Mouse (Mus musculus) myocyte (in vitro differentiated cells): ENCODE data around the gene 4921536K21Rik. TPM values are rescaled to one million over a fixed set of nuclear protein-coding genes. Genes with fewer than 3 reads are reported as not detected.

ENCODE experiments used
- H3K27me3 ChIP-seq: one replicate; pipeline ENCODE4 v1.6.1; 2011; ENCODE audit not compliant: control insufficient read depth, insufficient read depth, insufficient read length
- H3K36me3 ChIP-seq: one replicate; pipeline ENCODE4 v1.6.1; 2011; ENCODE audit not compliant: control insufficient read depth, insufficient read depth
- H3K4me2 ChIP-seq: one replicate; pipeline ENCODE4 v1.6.1; 2011; ENCODE audit warnings: low read depth, control low read depth
- H3K4me3 ChIP-seq: one replicate; pipeline ENCODE4 v1.5.1; 2011; ENCODE audit warnings: mild to moderate bottlenecking, control low read depth, moderate library complexity
- H3K79me2 ChIP-seq: one replicate; pipeline ENCODE4 v1.6.1; 2011; ENCODE audit not compliant: control insufficient read depth, insufficient read depth
- H3ac ChIP-seq: one replicate; pipeline ENCODE4 v1.6.1; 2011; ENCODE audit not compliant: control insufficient read depth, insufficient read length
- E2F4 ChIP-seq: IDR thresholded peaks from one replicate; pipeline ENCODE4 v1.6.1; 2011; ENCODE audit warnings: mild to moderate bottlenecking, control low read depth, moderate library complexity; ENCODE audit not compliant: insufficient read depth
- MAX ChIP-seq: IDR thresholded peaks from one replicate; pipeline ENCODE4 v1.6.1; 2011; ENCODE audit warnings: low read depth, mild to moderate bottlenecking, control low read depth
- SRF ChIP-seq: IDR thresholded peaks from one replicate; pipeline ENCODE4 v1.6.1; 2011; ENCODE audit warnings: low read depth; ENCODE audit not compliant: control insufficient read depth, insufficient read length
- TCF12 ChIP-seq: IDR thresholded peaks from one replicate; pipeline ENCODE4 v1.6.1; 2011; ENCODE audit warnings: mild to moderate bottlenecking, control low read depth; ENCODE audit not compliant: poor library complexity, insufficient read depth, severe bottlenecking
- TCF3 ChIP-seq: IDR thresholded peaks from one replicate; pipeline ENCODE4 v1.6.1; 2011; ENCODE audit warnings: low read depth, control low read depth; ENCODE audit not compliant: insufficient read length
- USF1 ChIP-seq: IDR thresholded peaks from one replicate; pipeline ENCODE4 v1.6.1; 2011; ENCODE audit warnings: low read depth, mild to moderate bottlenecking, control low read depth, moderate library complexity
- polyA plus RNA-seq: library from polyadenylated mRNA; unstranded; fragments of >200 nt; fragmentation: generic; extraction: Trizol; gene quantifications from one replicate; pipeline ENCODE4 v1.2.1, GENCODE M21; 2012; ENCODE audit warnings: missing spikeins

Gene 4921536K21Rik
- polyA plus RNA-seq, 1 experiment = 1.3 TPM

GRCm38 (mm10) chr11:3843943-3844734, 50.8 kb downstream of the 4921536K21Rik start:
- Histone ChIP-seq H3K36me3 (no peaks in the 10 kb centered on the region), H3K27me3 (peaks cover 6% of the 10 kb centered on the region), H3ac (no peak overlapping the region), H3K79me2 (no peaks in the 10 kb centered on the region), H3K4me3 (no peak overlapping the region), H3K4me2 (no peak overlapping the region)
- TF ChIP-seq SRF (no peak), USF1 (no peak), MAX (no peak), TCF3 (no peak), E2F4 (no peak), TCF12 (no peak)

Other genes with a start within 250 kb of the 4921536K21Rik start
- gene Morc2a, start 245.9 kb downstream of the 4921536K21Rik start, polyA plus RNA-seq = 28.2 TPM
- gene Osbp2, start 31.2 kb downstream of the 4921536K21Rik start, polyA plus RNA-seq = 1.3 TPM
- 26.5 TPM for gene Dusp18, start 142 bp upstream of the 4921536K21Rik start, polyA plus RNA-seq
- 69.6 TPM for gene Slc35e4, start 19.6 kb upstream of the 4921536K21Rik start, polyA plus RNA-seq
- 16.4 TPM for gene Tcn2, start 37.1 kb upstream of the 4921536K21Rik start, polyA plus RNA-seq
- 104 TPM for gene Pes1, start 68.9 kb upstream of the 4921536K21Rik start, polyA plus RNA-seq
- gene 4930556J24Rik, start 81.7 kb upstream of the 4921536K21Rik start, polyA plus RNA-seq = 0.14 TPM
- not detected for gene Gal3st1, start 88.5 kb upstream of the 4921536K21Rik start, polyA plus RNA-seq
- gene Sec14l4, start 136.4 kb upstream of the 4921536K21Rik start, polyA plus RNA-seq = not detected
- gene Sec14l3, start 169.7 kb upstream of the 4921536K21Rik start, polyA plus RNA-seq = not detected
- gene Mtfp1, start 200.3 kb upstream of the 4921536K21Rik start, polyA plus RNA-seq = 21.1 TPM
- gene Sec14l2, start 228.3 kb upstream of the 4921536K21Rik start, polyA plus RNA-seq = 10.9 TPM
- 18.1 TPM for gene Rnf215, start 240.1 kb upstream of the 4921536K21Rik start, polyA plus RNA-seq